Mouse (Mus musculus) adipocyte (in vitro differentiated cells): ENCODE data around the gene Syt15.
"Not testable (repeated sequence)": the region's sequence is repeated elsewhere in the genome, so short reads cannot be mapped to it uniquely, and the experiment has no call there.

Experiments
- DNase-seq: peaks from one replicate; pipeline ENCODE4 v3.0.0-alpha.2; 2016; ENCODE audit warnings: low spot score

Gene Syt15

DNA sequence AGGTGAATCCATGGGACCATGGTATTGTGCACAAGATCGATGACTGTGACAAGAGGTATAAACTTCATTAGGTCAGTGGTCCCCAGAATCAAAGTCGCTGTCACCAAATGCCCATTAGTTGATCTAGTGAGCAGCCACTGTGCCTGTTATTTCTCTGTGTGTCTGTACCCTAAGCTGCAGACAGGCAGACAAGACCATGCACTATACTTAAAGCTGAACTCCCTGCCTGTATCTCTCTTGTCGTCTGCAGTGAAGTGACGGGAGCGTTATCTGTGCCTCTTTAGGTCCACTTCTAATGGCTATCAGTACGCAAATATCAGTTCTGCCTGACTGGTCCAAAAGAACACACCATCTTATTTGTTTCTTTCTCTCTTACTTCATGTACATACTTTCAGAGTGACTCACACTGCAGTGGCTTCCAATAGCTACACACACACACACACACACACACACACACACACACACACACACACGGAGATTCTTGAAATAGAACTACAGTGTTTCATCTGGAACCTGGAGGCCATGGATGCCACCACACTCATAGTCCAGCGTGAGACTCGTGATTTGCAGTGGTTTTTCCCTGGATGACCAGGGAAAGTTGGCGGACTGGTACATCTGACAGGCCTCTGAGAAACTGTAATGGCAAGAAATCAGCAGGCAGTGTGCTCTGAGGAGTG is 9.6 kb downstream of the Syt15 start:
- peak; percentile 7 for DNase-seq

DNA sequence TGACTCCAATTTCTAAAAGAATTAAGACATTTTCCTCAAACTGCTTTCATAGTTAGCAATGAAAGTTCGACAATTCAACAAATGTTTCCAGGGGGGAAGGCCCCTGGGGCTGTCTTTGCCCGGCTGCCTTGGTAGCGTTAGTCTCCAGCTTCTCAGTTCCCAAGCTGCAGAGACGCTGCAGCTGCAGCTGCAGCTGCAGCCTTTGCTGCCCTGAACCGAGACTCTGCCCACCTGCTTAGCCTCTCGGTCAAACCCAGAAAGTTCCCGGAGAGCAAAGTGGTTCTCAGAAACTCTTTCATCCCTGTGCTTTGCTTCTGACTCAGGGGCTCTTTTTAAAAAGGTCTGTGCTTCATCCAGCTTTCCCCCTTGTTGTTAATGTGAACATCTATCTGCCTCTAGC is 12.9 kb downstream of the Syt15 start:
- DNase-seq: no peak

DNA sequence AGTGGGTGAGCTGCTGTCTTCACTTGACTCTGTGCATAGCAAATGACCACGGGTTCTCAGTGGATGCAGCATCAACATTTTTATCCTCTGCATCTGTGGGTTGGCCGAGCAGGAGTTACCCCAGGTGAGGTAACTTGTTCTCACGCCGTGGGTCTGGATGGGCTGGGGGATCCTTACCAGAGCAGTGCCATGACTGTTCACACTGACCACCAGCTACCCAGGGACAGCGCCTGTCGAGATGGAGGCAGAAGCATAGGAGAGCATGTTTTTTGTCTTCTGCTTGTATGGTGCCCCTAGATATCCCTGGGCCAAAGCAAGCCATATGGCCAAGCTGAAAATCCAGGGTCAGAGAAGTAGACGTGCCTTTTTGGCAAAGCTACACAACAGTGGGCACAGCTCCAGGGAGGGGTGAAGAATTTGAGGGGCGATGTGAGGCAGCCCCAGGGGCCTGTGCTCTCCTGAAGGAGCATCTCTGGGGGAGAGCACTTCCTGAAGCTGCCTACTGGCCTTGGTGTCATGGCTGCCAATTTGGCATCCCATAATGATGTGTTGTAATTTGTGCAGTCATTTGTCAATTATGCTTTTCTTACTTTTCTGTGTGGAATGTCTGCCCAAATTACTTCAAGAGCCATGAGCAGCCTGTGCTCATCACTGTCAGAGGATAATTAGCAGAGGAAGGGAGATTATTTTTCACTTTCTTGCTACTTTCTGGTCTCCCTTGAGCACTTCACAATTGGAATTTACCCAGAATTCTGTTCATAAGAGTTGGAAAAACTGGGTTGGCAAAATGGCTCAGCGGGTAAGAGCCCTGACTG is 13.7 kb downstream of the Syt15 start:
- peak; percentile 8 for DNase-seq

DNA sequence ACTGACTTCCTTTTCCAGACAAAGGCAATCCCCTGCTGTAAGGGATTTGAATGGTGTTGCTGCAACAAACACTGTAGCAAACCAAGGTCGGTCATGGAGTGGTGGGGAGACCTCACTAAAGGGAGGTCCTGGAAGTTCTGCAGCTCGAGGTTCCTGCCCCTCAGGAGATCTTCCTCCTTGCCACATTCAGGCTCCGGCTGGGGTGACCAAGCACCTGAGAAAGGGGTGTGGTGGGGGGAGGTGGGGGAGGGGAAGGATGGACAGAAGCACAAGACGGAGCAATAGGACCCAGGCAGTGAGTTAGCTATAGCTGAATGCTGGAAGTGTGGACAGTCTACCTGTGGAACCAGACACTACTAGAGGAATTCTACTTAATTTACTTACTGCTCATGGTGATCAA is 14.5 kb downstream of the Syt15 start:
- DNase-seq: no peak

DNA sequence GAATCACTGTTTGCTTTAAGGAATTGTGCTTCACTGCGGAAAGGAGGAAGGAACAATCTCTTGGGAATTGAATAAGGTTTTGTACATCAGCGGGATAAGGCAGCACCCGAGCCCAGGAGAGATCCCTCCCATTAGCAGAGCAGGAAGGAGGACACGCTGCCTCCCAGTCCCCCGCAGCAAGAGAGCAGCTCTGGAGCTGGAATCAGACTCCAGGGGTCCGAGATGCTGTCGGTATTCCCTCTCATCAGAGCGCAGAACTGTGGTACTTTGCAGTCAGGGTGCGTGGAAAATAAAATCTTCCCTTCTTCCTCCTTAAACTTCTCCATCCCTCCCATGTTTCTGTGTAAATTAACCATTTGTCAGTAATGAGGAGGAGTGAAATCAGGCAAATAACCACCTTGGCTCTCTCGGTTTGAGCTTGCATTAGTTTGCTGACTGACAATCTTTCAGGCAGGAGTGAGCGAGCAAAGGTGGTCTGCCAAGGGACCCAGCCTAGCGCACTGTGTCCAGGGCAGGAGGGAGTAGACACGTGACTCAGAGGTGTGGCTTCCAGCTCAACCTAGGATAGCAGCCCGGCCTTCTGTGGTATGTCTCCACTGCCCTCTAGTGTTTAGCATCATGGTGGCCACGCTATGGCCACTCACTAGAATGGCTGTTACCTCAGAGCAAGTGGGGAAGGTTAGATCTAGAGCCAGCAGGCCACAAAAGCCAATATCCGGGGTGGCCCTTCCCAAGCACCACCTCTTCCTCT is 15.4 kb downstream of the Syt15 start:
- DNase-seq: peak; percentile 53

DNA sequence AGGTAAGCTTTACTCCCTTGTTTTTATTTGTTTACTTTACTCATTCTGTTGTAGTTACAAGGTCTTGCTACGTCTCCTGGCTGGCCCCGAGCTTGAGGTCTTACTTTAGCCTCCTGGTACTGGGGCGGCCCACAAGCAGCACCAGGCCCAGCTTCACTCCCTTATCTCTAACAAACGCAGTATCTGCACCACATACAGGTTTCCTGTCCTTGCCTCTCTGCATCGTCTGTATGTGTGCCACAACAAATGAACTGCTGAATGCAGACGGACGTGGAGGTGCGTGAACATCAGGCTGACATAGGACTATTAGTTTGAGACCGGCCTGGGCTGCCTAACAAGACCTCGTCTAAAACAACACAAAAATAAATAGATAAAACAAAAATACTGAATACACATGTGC is 20.9 kb downstream of the Syt15 start:
- DNase-seq: no peak

DNA sequence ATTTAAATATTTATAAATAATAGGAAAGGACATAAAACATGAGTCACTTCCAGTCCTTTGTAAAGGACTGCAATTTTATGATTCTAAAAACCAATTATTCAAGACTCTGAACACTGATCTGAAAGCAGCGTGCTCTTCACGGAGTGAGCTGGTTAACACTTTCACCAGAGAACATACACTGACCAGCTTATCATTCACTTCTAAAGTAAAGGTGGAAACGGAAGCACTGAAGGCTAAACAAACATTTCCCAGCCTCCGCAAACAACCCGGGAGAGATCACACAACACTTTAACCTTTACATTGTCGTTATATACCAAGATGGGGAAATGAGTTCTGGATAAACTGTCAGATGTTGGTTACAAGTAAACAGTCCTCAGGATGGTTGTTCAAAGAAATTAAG is 21.3 kb downstream of the Syt15 start:
- no peak for DNase-seq

DNA sequence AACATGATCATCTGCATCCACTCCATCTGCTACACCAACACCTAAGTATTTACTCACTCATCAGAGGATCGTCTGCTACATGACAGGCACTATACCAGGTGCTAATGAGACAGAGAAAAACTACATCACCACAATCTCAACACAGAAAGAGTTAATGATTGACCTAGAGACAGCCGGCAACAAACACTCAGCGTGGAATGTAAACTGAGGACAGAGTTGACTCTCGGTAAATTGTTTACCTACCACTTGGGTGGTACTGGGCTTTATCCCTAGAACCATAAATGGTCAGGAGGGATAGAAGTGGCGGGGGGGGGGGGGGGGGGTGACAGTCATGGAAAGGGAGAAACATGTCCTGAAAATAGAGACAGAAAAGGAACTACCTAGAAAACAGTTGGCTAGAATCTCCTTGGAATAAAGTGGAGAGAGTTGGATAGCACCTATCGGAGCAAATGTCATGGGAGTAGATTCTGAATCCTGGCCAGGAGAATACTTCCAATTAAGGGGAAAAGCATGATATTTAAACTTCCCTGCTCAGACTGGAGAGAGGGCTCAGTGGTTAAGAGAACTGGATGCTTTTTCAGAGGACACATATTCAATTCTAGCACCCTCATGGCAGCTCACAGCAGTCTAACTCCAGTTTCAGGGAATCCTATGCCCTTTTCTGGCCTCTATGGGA is 33.2 kb downstream of the Syt15 start:
- no peak for DNase-seq

DNA sequence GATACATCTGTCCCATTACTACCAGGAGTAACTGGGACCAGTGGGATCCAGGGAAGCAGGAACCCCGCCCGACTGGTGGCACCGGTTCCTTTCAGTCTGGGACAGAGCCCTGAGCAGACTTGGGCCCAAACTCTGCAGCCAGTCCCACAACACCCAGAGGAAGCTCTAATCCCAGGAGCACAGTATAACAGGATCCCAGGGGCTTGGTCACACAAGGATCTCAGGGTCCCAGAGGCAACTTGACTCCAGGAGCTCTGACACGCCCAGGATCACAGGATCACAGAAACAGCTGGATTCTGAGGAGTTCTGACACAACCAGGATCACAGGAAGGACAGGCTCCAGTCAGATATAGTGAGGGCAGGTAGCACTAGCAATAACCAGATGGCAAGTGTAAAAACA is 33.9 kb downstream of the Syt15 start:
- DNase-seq: no peak

DNA sequence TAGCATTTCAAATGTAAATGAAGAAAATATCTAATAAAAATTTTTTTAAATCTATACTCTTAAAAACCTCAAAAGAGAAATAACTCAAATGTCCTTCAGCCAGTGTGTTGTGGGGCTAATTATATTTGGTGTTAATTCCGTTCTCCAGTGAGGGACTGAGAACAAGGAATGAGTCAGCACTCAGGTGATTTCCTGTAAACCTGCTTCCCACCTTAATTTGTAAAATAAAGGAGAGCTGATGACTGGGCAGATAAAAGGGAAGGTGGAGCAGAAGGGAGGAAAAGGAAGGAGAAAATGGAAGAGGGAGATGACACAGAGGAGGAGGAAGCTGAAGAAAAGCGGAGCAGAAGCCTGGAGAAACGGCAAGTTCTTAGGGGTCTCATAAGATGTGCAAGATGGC is 39.1 kb downstream of the Syt15 start:
- DNase-seq: not testable (repeated sequence)

DNA sequence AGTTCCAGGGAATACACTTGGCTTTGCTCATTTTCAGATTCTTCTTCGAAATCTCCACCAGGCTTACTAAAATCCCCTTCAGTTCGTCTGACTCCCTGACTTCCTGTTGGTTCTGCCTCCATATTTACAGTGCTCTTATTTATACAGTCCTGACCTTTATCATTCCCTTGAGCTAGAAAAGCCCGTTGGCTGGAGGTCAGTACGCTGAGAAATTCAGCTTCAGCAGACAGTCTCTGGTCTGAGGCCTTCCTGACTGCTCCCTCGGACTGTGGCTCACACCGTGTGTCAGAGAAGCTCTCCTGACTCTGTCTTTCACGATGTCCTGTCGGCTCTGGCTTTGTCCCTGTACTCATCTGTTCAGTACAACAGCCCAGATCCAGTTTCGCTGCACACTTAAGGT is 48.7 kb downstream of the Syt15 start:
- no peak for DNase-seq

DNA sequence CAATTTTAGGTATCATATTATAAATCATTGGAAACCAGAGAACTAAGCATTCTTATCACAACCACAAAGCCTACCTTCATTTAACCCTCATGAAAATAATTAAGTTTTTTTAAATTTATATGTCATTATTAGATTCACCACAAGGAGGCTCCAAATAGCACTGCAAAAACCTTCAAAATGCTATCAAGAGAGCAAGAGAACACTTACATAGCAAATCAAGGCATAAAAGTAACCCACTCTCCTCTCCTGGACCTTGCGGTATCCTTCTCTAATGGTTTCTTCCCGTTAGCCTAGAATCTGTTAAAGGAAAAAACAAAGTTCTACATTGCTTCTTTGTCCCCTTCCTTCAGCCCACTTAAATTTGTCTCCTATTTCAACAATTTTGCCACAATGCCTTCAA is 53.9 kb downstream of the Syt15 start:
- peak; percentile 45 for DNase-seq

DNA sequence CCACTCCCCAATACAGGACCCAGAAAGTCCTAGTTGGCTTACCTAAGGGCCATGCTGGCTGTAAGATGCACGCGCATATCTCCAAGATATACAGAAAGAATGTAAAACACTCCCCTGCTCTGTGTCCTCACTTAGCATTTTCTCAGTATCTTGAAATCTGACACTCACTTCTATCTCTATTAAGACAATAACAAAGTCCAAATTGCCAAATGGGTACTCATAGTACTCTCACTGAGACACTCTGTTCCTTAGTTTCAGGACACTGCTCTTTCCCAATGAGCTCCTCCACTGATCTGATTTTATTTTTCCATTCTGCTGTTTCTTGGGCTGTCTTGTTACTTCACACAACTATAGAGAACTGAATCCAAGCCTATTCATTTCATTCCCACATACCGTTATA is 54.7 kb downstream of the Syt15 start:
- DNase-seq: peak; percentile 23

DNA sequence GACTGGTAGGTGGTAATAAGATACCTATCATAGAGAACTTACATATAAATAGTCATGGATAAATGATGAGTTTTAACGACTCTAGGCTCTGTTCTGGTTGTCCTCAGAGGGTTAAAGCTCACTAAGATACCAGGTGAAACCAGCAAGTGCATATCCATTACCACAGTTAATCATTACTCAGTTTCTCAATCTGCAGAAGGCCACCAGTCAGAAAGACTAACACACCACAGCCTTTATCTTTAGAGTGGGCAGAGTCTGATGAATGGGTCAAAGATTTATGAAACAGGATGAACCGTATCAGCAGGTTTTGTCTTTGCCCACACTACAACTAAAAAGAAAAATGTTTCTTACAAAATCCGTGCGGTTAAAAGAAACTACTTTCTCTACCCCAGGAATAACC is 55.8 kb downstream of the Syt15 start:
- DNase-seq: no peak

DNA sequence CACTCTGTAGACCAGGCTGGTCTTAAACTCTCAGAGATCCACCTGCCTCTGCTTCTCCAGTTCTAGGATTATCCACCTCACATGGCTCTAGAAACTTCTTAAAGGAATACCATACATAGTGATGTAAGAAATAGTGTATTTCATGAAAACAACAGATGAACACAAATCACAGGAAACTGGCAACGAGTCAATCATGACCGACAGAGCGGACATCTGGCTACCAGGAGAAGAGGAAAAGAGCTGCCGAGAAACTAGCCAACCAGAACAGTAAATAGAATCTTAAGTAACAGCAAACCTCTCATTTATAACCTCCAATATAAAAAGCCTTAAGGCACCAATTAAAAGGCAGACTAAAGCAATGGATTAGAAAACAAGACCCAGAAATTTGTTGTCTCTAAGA is 60.3 kb downstream of the Syt15 start:
- DNase-seq: peak; percentile 28
